Mouse (Mus musculus): ENCODE results near the gene Lemd1.

Lemd1 gene

DNA sequence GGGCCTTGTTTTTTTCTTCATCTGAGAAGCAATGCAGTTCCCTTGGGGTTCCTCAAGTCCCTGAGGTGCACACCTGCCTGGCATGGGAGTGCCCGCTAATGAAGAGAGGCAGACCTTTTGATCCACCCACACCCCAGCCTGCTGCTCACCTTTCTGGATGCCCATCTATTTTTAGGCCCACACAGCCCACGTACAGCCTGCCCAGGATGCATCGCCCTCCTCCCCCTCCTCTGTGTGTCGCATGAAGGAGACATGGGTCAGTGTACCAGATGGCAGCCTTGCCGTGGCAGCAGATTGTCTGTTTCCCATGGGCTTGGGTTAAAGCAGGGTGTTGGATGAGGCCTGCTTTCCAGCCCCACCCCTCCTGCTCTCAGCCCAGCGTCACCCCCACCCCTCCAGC, 98.7 kb downstream of the Lemd1 start:
- no peak for DNase-seq (ENCODE audit: low read depth, low spot score)

DNA sequence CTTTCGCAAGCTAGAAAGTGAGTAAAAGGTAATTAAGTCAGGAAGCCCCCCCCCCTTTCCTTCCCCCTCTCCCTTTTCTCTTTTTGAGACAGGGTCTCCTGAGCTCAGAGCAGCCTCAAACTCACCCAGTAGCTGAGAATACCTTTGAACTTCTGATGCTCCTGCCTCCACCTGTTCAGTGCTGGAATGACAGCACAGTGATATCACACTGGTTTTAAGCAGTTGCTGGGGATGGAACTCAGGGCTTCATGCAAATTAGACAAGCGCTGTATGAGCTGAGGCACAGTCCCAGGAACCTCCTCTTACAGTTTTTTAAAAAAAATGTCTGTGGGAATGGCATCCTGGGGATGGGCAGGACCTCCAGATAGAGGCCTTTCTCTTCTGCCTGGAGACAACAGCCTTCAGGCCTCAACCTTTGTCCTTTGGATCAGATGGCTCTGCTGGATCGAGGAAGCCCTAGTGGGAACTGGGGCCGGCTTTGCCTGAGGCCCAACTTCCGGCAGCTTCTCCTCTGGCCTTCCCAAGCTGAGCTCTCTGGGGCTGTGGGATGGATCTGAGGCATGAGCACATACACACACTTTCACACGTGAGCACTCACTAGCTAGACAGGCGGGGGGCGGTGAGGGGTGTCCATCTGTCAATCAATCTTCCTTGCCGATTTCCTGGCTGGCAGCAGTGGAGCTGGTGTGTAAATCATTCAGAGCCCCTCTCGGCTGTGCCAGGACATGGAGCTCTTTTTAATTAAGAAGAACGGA, 99.9 kb downstream of the Lemd1 start:
- DNase-seq (ENCODE audit: low read depth, low spot score), result no peak

DNA sequence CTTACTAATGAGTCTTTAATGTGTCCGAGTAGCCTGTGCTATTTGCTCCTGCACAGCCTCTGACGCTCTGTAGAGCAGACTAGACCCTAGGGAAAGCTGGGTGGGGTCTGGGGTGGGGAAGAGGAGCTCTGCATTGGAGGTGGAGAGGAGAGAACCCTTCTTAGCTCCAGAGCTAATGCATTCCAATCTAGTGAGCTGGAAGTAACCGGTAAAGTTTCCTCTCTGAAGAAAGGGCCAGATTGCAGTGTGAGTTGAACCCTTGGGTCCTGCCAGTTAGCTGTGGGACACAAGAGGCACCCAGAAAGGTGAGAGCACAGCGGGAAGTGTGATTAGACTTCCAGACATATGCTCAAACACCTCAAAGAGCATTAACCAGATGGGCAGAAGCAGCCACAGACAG, 100.5 kb downstream of the Lemd1 start:
- DNase-seq (ENCODE audit: low read depth, low spot score), result no peak

DNA sequence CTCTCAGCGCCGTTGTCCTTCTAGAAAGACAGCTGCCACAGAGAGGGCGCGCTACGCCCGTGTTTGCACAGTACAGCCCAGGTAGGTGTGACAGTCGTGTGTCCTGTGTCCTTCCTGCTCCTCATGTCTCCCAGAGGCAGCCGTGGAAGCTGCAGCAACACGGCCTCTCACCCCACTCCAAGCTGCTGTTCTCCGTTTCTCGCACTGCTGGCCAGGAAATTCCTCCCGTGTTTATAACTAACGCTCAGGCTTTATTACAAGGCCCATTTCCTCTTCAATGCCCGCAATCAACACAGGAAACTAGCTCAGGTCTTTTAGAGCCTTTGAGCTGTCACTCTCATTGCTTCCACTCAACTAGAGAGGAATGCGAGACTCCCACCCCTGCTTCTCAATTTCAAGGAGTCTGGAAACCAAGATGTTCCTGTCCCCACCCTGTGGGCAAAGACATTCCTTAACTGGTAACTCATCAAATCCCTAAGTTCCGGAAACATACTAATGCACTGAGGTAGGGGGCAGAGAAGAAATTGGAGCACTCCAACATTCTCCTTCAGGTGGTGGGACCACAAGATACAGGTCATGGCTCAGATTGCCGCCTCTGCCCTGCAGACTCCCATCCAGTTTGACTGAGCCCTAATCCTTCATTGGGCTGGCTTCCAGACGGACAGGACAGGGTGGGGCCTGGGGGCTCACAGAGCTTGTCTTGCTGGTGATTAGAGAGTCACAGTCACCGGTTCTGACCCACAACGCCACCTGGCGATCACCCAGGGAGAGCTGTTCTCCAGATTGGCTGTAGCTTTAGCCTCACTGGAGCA, 101.3 kb downstream of the Lemd1 start:
- DNase-seq (ENCODE audit: low read depth, low spot score), result no peak

DNA sequence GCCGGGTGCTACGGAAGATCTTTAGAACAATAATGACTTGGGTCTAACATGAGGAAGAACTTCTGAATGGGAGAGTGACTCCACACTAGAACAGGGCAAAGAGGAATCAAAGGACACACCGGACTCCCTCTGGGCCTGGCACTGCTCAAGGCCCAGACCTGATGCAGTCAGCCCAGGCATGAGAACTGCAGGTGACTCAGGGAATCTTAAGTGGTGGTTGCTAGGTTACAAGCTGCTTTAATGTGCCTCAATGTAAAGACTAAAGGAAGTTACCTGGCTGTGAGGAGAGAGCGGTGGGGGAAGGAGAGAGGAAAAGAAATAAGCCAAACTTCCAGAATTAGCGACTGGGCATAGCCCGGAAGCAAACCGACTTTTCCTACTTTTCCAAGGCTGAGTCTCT, 104.3 kb downstream of the Lemd1 start:
- DNase-seq (ENCODE audit: low read depth, low spot score), result no peak

DNA sequence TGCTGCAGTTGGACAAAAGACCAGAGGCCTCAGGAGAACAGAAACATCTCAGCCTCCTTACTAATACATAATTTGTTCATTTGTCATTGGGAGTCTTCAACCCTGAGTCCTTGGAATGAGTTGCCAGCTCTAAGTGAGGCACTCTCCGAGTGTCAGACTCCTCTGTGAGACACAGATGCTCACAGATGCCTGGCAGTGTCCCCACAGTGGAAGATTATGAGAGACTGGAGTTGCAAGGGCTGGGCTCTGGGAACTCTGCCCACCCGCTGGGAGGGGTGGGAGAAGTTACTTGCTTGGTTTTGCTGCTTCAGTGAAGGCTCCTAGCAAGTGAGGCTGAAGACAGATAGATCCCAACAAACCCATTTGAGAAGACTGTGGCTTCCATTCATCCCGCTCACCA, 104.8 kb downstream of the Lemd1 start:
- no peak for DNase-seq (ENCODE audit: low read depth, low spot score)

DNA sequence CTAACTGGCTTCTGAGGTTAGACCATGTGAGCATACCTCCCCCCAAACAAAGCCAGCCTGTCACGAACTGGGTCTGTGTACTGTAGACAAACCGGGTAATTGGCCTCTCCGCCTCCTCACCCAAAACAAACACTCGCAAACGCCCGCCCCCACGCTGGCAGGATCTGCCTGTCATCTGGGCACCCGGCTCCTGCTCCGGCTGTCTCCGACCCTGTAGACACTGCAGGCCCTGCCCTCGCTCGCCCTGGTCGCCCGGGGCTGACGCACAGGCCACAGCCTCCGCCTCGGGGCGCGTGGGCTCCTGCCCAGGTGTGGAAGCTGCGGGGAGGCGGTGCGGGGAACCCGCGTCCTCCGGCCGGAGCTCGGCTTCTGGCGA, 107.2 kb downstream of the Lemd1 start, which contains the start of gene Klhdc8a:
Gene Klhdc8a, plus strand, starts transcription at position 202 of the 376 bp plus-strand sequence.
- DNase-seq (ENCODE audit: low read depth, low spot score), result no peak

DNA sequence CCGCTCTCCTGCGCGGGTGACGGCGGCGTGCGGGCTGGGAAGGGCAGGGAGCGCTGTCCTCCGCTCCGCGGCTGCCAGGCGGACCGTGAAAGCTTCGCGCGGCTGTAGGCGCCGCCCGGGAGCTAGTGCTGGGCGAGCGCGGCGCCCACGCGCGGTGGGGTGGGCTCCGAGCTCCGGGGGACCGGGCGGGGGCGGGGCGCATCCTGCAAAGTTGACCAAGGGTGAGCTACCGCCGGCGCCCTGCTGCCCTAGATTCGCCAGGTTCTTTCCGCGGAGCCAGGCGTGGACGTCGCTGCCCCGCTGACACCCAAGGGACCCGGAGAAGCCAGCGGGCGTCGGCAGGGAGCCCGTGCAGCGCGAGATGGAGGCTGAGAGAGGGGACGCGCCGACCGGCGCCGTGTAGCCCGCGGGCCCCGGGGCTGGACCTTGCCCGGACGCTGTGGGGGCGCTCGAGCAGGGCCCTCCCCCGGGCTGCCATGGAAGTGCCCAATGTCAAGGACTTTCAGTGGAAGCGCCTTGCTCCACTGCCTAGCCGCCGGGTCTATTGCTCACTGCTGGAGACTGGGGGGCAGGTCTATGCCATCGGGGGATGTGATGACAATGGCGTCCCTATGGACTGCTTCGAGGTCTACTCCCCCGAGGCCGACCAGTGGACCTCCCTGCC, 107.7 kb downstream of the Lemd1 start:
- DNase-seq (ENCODE audit: low read depth, low spot score), result no peak

DNA sequence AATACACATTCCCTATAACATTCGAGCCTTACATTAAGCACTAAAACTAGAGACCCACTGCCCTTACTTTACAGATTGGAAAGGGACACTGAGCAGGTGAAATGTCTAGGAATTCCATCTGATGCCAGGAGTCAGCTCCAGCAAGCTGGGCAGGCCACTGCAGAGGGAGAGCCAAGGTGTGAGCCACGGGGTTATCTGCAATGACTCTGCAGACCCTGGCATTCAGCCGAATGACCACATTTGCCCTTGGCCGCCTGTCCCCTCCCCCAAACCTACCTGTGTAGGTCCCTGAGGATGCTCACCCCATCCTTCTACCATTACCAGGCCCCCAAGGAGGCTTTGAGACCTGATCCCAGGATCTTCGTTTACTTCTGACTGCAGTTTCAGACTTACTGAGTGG, 108.5 kb downstream of the Lemd1 start:
- no peak for DNase-seq (ENCODE audit: low read depth, low spot score)

DNA sequence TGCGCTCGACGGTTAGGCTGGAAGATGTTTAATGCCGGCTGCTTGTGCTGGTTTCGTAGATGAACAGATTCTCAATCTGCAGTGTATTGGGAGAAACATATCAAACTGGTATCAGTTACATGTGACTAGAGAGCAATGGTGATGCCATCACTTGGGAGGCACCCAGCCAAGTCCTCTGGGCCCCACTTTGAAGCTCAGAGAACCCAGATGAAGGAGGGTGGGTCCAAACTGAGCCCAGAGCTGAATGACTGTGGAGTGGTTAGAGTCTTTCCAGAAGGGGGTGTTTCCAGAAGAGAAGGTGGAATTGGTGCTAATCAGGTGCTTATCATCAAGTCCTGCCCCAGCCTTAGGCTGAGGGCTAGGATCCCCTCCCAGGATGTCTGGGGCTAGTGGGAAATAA, 110.0 kb downstream of the Lemd1 start:
- DNase-seq (ENCODE audit: low read depth, low spot score), result no peak

DNA sequence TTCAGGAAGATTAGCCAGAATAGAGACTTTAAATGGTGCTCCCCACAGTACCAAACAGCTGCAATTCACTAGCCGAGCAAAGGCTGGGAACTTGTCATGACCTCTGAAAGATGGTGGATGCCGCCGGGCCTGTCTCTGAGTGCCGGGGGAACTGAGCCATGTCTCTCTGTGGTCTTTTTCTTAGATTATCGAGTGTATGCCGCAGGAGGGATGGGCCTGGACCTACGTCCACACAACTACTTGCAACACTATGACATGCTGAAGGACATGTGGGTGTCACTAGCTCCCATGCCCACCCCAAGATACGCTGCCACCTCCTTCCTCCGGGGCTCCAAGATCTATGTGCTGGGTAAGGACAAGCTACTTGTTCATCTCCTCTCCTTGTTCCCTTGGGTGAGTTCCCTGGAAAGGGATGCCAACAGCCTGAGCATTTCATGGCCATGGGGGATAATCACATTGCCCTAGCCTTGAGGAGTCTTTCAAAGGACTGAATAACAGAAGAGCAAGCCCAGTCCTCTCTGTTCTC, 111.2 kb downstream of the Lemd1 start:
- no peak for DNase-seq (ENCODE audit: low read depth, low spot score)

DNA sequence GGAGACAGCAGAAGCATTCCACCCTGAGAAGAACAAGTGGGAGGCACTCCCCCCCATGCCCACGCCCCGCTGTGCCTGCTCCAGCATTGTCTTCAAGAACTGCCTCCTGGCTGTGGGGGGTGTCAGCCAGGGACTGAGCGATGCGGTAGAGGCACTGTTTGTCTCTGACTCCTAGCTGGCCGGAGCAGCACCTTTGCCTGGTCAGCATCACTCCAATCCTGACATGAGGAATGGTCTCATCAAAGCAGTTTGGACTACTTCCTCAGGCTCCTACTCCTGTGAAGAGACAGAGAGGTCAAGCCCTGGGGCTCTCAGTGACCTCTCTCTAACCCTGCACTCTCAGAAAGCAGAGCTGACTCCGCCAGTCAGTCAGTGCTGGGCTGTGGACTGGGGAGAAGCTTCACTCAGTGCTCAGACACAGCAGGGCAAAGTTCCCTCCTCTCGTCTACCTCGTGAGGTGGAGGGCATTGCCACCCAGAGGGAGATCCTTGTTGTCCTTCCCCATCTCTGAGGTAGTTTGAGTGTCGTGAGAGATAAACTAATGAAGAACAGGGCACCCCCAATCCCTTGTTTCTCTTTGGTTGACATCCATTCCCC, 113.5 kb downstream of the Lemd1 start:
- DNase-seq (ENCODE audit: low read depth, low spot score), result no peak

DNA sequence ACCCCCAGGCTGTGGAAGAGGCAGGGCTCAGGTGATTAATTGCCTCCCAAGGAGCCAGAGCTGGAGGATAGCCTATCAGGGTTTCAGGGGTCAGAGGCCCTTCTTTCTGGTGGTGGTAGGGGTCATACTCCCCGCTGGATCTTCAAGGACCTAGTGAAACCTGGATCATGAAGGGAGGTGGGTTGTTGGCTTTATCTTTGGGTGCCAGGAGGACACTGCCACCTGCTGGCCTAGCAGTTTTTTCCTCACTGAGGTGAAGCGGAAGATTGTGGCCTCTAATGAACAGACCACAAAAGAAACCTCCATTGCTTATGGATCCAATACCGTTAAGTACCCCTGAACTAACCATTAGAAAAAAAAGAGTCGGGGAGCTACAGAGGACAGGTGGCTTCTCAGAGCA, 114.9 kb downstream of the Lemd1 start:
- DNase-seq (ENCODE audit: low read depth, low spot score), result no peak

DNA sequence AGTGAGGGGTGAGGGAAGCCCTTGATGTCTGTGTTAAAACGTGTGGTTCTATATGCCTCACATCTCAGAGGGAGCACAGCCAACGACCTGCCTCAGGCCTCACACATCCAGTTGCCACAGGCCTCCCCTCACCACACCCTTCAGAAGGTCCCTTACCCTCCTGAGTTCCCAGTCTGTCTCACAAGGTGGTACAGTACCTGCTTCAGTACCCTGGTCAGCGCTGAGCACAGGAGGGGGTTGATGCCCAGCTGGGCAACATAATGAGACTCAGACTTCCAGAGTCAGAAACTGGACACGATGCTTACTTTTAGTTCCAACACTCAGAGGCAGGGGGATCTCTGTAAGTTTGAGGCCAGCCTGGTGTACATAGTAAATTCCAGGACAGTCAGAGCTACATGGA, 115.6 kb downstream of the Lemd1 start:
- DNase-seq (ENCODE audit: low read depth, low spot score), result no peak

DNA sequence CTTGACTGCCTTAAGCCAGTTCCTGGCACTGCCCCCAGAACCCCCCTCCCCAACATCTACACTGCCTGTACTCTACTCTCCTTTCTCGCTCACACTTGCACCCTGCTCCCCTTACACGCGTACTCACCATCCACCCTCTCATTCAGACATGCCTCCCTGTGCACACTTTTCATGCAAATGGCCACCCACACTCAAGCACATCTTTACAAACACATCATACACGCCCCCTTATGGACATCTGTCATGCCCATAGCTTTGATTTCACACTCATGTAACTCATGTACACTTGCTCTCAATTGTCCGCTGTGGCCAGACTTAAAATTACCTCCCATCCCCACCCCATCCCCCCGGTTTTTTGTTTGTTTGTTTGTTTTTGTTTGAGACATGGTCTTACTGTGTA, 116.7 kb downstream of the Lemd1 start:
- DNase-seq (ENCODE audit: low read depth, low spot score), result no peak

DNA sequence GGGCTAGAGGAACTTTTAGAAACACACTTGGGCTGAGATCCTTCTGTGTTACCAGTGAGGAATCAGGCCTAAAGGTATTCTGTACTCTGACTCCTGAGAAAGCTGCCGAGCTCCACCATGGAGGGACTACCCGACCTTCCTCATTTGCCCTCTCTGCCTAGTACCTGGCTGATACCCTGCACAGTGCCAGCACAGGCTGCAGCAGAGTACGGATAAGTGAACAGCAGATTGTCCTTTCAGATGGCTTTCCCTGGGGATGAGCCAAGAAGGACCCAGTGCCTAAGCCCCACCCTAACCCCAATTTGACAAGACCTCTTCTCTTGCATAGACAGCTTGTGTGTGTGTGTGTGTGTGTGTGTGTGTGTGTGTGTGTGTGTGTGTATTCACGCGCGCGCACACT, 117.4 kb downstream of the Lemd1 start:
- DNase-seq (ENCODE audit: low read depth, low spot score), result no peak
